Mouse (Mus musculus): ENCODE data around the gene Kcnmb4.

DNA sequence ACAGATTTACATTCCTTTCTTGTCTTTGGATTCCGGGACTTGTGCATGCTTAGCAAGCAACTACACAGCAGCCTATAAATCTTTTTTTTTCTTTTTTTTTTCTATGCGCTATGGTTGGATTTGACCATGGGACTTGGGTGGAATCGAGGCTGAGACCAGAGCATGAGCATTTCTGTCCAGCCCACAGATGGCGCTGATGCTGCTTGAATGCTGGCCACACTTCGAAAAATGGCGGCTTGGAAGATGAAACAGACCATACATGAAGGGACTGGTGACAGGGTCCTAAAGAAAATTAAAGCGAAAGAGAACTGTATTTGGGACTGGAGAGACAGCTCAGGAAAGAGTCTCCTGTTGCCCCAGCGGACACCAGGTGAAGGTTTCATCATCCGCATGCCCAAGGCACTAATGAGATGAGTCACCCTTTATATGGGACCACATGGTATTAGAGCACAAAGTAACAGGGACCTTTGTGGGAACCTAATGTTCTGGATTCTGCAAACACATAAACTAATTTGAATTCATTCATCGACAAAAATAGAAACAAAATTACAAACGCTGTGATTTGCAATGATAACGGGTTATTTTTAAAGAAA lies 9.8 kb downstream of the Kcnmb4 start:
- TF ChIP-seq CTCF (IDR thresholded peaks at IDR 0.05; ENCODE audit: extremely low read depth, insufficient read depth, low read length) (no peak), POLR2A (IDR thresholded peaks at IDR 0.05; ENCODE audit: extremely low read depth, insufficient read depth, low read length) (no peak)
